Mouse (Mus musculus) hindbrain, embryonic 15.5 days (tissue): Measurements from ENCODE around the gene Cramp1l. TPM values are rescaled to one million over a fixed set of nuclear protein-coding genes. Genes with fewer than 3 reads are reported as not detected.
A peak's percentile ranks its signal among the peaks of the same experiment; 100 is the strongest.
"Not testable (repeated sequence)": the region's sequence is repeated elsewhere in the genome, so short reads cannot be mapped to it uniquely, and the experiment has no call there.

Source experiments
- ATAC-seq: fragments of 200-750 bp; cut with Nextera tagmentation; 2 replicates; pipeline ENCODE4 v1.8.0; 2017; ENCODE audit warnings: low read depth, moderate number of reproducible peaks, moderate TSS enrichment; ENCODE audit not compliant: low FRiP score
- H3K27ac ChIP-seq: fragments of 300-500 bp; sonication (generic); replicated peaks from 2 replicates; pipeline ENCODE4 v1.5.1; 2015; ENCODE audit warnings: mild to moderate bottlenecking, inconsistent platforms
- H3K27me3 ChIP-seq: fragments of 300-500 bp; sonication (generic); 2 replicates; pipeline ENCODE4 v1.6.1; 2015; ENCODE audit warnings: control low read depth, inconsistent platforms
- H3K36me3 ChIP-seq: fragments of 300-500 bp; sonication (generic); 2 replicates; pipeline ENCODE4 v1.6.1; 2015; ENCODE audit warnings: control low read depth, inconsistent platforms
- H3K4me1 ChIP-seq: fragments of 300-500 bp; sonication (generic); replicated peaks from 2 replicates; pipeline ENCODE4 v1.6.1; 2015; ENCODE audit warnings: control low read depth, inconsistent platforms
- H3K4me2 ChIP-seq: fragments of 300-500 bp; sonication (generic); 2 replicates; pipeline ENCODE4 v1.6.1; 2015; ENCODE audit warnings: moderate library complexity, mild to moderate bottlenecking, inconsistent platforms
- H3K4me3 ChIP-seq: fragments of 300-500 bp; sonication (generic); 2 replicates; pipeline ENCODE4 v1.5.1; 2015; ENCODE audit warnings: mild to moderate bottlenecking, inconsistent platforms
- H3K9ac ChIP-seq: fragments of 300-500 bp; sonication (generic); 2 replicates; pipeline ENCODE4 v1.6.1; 2015; ENCODE audit warnings: inconsistent platforms
- H3K9me3 ChIP-seq: fragments of 300-500 bp; sonication (generic); 2 replicates; pipeline ENCODE4 v1.6.1; 2016; ENCODE audit warnings: control low read depth, inconsistent platforms
- WGBS: fragments of 180-500 bp; shearing (Covaris S2); methylation state at CpG from one replicate; pipeline ENCODE4 v1.1.7; 2015; 5-methylcytosine and 5-hydroxymethylcytosine counted together
- polyA plus RNA-seq: library from polyadenylated mRNA; unstranded; fragments of >200 nt; fragmentation: Nextera tagmentation; extraction: Ambion mirVana; gene quantifications from 2 replicates; pipeline ENCODE4 v1.2.1, GENCODE M21; 2015

Gene Cramp1l
- polyA plus RNA-seq, 1 experiment from 2014 or later: 6.3 TPM

GRCm38 (mm10) chr17:24948204-24948603, 67.4 kb downstream of the Cramp1l start:
- no peaks in the 10 kb centered on the region for H3K4me1 ChIP-seq
- peaks cover 61% of the 10 kb centered on the region for H3K36me3 ChIP-seq
- 97% methylated on average over 5 of the region's 5 CpGs for WGBS
- no peaks in the 10 kb centered on the region for H3K27me3 ChIP-seq
- H3K9ac ChIP-seq: no peak overlapping the region
- H3K27ac ChIP-seq: no peak overlapping the region
- H3K4me2 ChIP-seq: no peak overlapping the region
- H3K9me3 ChIP-seq: no peaks in the 10 kb centered on the region
- ATAC-seq: no peak
- no peak overlapping the region for H3K4me3 ChIP-seq

DNA sequence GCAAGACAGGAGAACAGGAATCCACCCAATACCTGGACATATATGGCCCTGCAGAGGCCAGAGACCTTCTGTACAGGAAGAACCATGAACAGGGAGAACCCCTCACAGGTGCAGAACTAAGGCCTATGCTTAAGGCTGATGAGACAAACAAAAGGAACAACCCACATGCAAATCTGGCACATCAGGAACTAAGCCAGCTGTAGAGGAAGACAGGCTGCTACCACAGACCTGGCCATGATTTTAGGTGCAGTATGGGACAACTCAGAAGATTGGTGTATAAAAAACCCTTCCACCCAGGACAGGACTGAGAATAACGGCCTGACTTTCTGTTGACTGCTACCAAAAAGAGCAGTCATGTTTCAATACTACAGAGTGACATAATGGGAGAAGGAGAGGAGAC, 72.0 kb downstream of the Cramp1l start:
- H3K27me3 ChIP-seq, H3K9ac ChIP-seq, H3K4me3 ChIP-seq, H3K4me1 ChIP-seq, H3K9me3 ChIP-seq, H3K27ac ChIP-seq, ATAC-seq, H3K4me2 ChIP-seq: not testable (repeated sequence)
- H3K36me3 ChIP-seq: peaks cover 40% of the 10 kb centered on the region
- 89% methylated on average over 1 of the region's 1 CpGs for WGBS

GRCm38 (mm10) chr17:24943036-24943435, 72.6 kb downstream of the Cramp1l start:
- 88% methylated on average over 7 of the region's 7 CpGs for WGBS
- Histone ChIP-seq H3K27ac (no peak overlapping the region), H3K27me3 (no peaks in the 10 kb centered on the region), H3K36me3 (peaks cover 35% of the 10 kb centered on the region), H3K4me1 (no peaks in the 10 kb centered on the region), H3K9ac (no peak overlapping the region), H3K4me2 (no peak overlapping the region), H3K4me3 (no peak overlapping the region), H3K9me3 (no peaks in the 10 kb centered on the region)
- ATAC-seq: no peak

DNA sequence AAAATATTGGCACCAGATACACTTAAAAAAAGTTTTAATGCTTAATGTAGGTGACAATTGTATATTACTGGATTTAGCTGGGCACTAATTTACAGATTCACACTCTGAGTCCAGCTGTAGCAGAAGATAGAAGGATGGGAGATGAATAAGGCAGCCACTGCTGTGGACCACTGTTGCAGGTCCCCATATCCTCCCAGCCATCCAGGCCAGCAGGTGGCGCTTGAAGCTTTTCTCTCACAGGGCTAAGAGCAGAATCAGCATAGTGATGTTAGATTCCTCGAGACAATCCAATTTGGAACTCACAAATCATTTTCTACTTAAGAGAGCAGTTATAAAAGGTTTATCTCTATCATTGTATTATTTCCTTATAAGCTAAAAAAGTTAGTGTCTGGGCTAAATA, 73.1 kb downstream of the Cramp1l start:
- H3K27ac ChIP-seq, H3K4me1 ChIP-seq, H3K27me3 ChIP-seq, H3K9me3 ChIP-seq, H3K9ac ChIP-seq, H3K4me3 ChIP-seq, H3K4me2 ChIP-seq: not testable (repeated sequence)
- ATAC-seq: 0 out of 2 replicates have a peak, but pooled peaks have one; percentile 66
- peaks cover 29% of the 10 kb centered on the region for H3K36me3 ChIP-seq
- WGBS: 12% methylated on average over 2 of the region's 2 CpGs

DNA sequence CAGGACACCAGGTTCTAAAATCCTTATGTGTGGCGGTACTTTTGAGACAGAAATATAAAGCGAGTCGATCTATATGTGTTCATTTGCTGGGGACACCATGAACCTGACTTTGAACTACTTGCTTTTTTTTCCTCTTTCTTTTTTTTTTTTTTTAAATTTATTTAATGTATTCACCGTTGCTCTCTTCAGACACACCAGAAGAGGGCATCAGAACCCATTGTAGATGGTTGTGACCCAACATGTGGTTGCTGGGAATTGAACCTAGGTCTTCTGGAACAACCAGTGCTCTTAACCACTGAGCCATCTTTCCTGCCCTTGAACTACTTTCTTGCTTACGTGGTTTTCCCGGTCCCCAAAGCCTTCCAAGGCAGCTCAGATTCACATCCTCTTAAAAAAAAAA, 78.3 kb downstream of the Cramp1l start:
- Histone ChIP-seq H3K4me1 (peaks cover 40% of the 10 kb centered on the region), H3K4me3 (peak overlapping the region; percentile 67), H3K9ac (peak overlapping the region; percentile 66), H3K9me3 (no peaks in the 10 kb centered on the region), H3K36me3 (no peaks in the 10 kb centered on the region), H3K27me3 (no peaks in the 10 kb centered on the region), H3K27ac (peak overlapping the region; percentile 92), H3K4me2 (peak overlapping the region; percentile 67)
- no peak for ATAC-seq
- WGBS: 47% methylated on average over 6 of the region's 6 CpGs

- ATAC-seq: peak; percentile 98
- Histone ChIP-seq H3K27ac (peak within 1 kb of the TSS; percentile 92), H3K4me3 (peak within 1 kb of the TSS; percentile 67), H3K9me3 (no peaks in the 10 kb centered on the region), H3K4me2 (peak within 1 kb of the TSS; percentile 67), H3K36me3 (0 out of 2 replicates have a peak, but pooled peaks cover 4% of the 10 kb centered on the region), H3K4me1 (peaks cover 40% of the 10 kb centered on the region), H3K27me3 (no peaks in the 10 kb centered on the region), H3K9ac (peak within 1 kb of the TSS; percentile 66)
- WGBS: under 1% methylated on average over 76 of the region's 78 CpGs
These were observed 79.0 kb downstream of the Cramp1l start, which contains the start of gene Mapk8ip3 for GRCm38 (mm10) chr17:24936259-24937237. Gene Mapk8ip3 (minus strand): TSS chr17:24936977.

- ATAC-seq: no peak
- no peak overlapping the region for H3K27ac ChIP-seq
- peak overlapping the region; percentile 67 for H3K4me3 ChIP-seq
- 0 out of 2 replicates have a peak, but pooled peaks cover 7% of the 10 kb centered on the region for H3K36me3 ChIP-seq
- no peaks in the 10 kb centered on the region for H3K27me3 ChIP-seq
- peak overlapping the region; percentile 67 for H3K4me2 ChIP-seq
- H3K9ac ChIP-seq: peak overlapping the region; percentile 66
- H3K9me3 ChIP-seq: no peaks in the 10 kb centered on the region
- peaks cover 40% of the 10 kb centered on the region for H3K4me1 ChIP-seq
These were observed 79.9 kb downstream of the Cramp1l start for GRCm38 (mm10) chr17:24935666-24936065.

DNA sequence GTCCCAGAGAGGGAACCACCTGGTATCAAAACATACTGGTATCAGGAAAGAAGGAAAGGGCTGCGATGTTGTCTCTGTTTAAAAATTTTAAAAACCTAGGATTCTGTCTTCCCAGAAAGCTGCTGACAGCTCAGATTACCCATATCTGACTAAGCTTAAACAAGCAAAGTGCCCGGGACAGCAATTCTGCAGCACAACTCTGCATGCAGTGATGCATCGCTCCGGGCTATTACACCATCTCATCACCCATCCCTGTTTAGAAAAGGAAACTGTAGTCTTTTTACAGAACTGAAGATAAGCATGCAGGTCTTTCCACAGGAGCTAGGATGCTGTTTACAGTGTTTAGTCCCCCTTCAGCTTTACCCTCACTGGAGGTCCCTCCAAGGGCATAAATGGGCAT, 80.7 kb downstream of the Cramp1l start:
- Histone ChIP-seq H3K4me3 (peak overlapping the region; percentile 67), H3K4me1 (peaks cover 40% of the 10 kb centered on the region), H3K27ac (no peak overlapping the region), H3K9ac (peak overlapping the region; percentile 66), H3K36me3 (0 out of 2 replicates have a peak, but pooled peaks cover 7% of the 10 kb centered on the region), H3K4me2 (peak overlapping the region; percentile 67), H3K27me3 (no peaks in the 10 kb centered on the region), H3K9me3 (no peaks in the 10 kb centered on the region)
- ATAC-seq: no peak
- WGBS: 83% methylated on average over 4 of the region's 4 CpGs

DNA sequence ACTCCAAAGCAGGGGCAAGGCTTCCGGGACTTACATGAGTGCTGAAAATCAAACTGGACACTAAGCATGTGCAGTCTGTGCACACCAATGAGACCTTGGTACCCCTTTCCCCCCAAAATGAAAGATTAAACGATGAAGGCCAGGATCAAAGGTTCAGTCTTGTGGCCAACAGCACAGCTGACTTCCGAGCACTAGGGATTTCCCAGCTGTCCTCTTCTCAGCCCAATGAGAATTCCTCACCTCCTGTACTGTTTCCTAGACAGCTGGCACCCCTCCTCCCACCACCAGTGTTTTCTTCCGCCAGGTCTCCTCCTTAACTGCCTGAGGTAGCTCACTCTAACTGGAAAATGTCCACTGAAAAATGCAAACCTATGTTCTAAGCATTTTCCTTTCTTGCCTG, 82.4 kb downstream of the Cramp1l start:
- 0 out of 2 replicates have a peak, but pooled peaks cover 7% of the 10 kb centered on the region for H3K36me3 ChIP-seq
- 68% methylated on average over 4 of the region's 4 CpGs for WGBS
- ATAC-seq: no peak
- H3K9me3 ChIP-seq: no peaks in the 10 kb centered on the region
- H3K4me3 ChIP-seq: no peak overlapping the region
- H3K27ac ChIP-seq: no peak overlapping the region
- H3K9ac ChIP-seq: no peak overlapping the region
- no peaks in the 10 kb centered on the region for H3K27me3 ChIP-seq
- H3K4me2 ChIP-seq: no peak overlapping the region
- peaks cover 40% of the 10 kb centered on the region for H3K4me1 ChIP-seq

- Histone ChIP-seq H3K9me3 (no peaks in the 10 kb centered on the region), H3K27ac (no peak overlapping the region), H3K27me3 (no peaks in the 10 kb centered on the region), H3K36me3 (peaks cover 12% of the 10 kb centered on the region), H3K4me1 (peaks cover 38% of the 10 kb centered on the region), H3K4me3 (no peak overlapping the region), H3K4me2 (no peak overlapping the region), H3K9ac (no peak overlapping the region)
- no peak for ATAC-seq
- WGBS: 97% methylated on average over 4 of the region's 4 CpGs
These were observed 83.2 kb downstream of the Cramp1l start for GRCm38 (mm10) chr17:24932431-24932830.

DNA sequence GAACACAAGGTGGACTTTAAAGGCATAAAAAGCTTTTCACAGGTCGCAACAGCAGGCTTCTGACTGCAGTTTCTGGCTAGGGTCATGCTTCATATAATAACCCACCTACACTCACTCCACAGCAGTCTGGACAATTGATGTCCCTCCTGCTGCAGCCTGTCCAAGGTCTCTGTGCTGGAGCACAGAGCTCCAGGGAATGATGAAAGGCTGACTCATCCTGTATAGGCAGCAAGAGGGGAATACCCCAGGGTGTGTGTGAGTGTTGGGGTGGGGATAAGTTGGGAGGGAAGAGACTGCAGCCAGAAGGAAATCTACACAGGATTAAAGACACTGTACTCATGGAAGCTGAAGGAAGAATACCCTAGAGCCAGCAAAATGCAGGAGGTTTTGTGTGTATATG, 86.1 kb downstream of the Cramp1l start:
- Histone ChIP-seq H3K4me3 (no peak overlapping the region), H3K9me3 (no peaks in the 10 kb centered on the region), H3K27me3 (no peaks in the 10 kb centered on the region), H3K9ac (no peak overlapping the region), H3K27ac (no peak overlapping the region), H3K4me1 (peaks cover 18% of the 10 kb centered on the region), H3K4me2 (no peak overlapping the region), H3K36me3 (peaks cover 26% of the 10 kb centered on the region)
- ATAC-seq: no peak
- WGBS: 100% methylated on average over 1 of the region's 1 CpGs

GRCm38 (mm10) chr17:24923246-24923645, 92.3 kb downstream of the Cramp1l start:
- no peak overlapping the region for H3K9ac ChIP-seq
- no peak overlapping the region for H3K27ac ChIP-seq
- ATAC-seq: no peak
- H3K36me3 ChIP-seq: peaks cover 75% of the 10 kb centered on the region
- no peak overlapping the region for H3K4me3 ChIP-seq
- no peaks in the 10 kb centered on the region for H3K27me3 ChIP-seq
- WGBS: 94% methylated on average over 1 of the region's 1 CpGs
- H3K4me2 ChIP-seq: no peak overlapping the region
- H3K4me1 ChIP-seq: no peaks in the 10 kb centered on the region
- no peaks in the 10 kb centered on the region for H3K9me3 ChIP-seq
